Mouse (Mus musculus) limb, embryonic 15.5 days (tissue): ENCODE results near the gene Gm47995. TPM values are rescaled to one million over a fixed set of nuclear protein-coding genes. Genes with fewer than 3 reads are reported as not detected.
A peak's percentile ranks its signal among the peaks of the same experiment; 100 is the strongest.
"Not testable (repeated sequence)": the region's sequence is repeated elsewhere in the genome, so short reads cannot be mapped to it uniquely, and the experiment has no call there.

Experiments
- ATAC-seq: fragments of 200-750 bp; cut with Nextera tagmentation; 2 replicates; pipeline ENCODE4 v1.8.0; 2017; ENCODE audit warnings: low read depth, moderate TSS enrichment; ENCODE audit not compliant: insufficient number of reproducible peaks, low FRiP score, low TSS enrichment
- H3K27ac ChIP-seq: fragments of 300-500 bp; sonication (generic); 2 replicates; pipeline ENCODE4 v1.5.1; 2015; ENCODE audit warnings: moderate library complexity, mild to moderate bottlenecking, inconsistent platforms
- H3K27me3 ChIP-seq: fragments of 300-500 bp; sonication (generic); 2 replicates; pipeline ENCODE4 v1.6.1; 2015; ENCODE audit warnings: inconsistent platforms
- H3K36me3 ChIP-seq: fragments of 300-500 bp; sonication (generic); 2 replicates; pipeline ENCODE4 v1.6.1; 2015; ENCODE audit warnings: inconsistent platforms
- H3K4me1 ChIP-seq: fragments of 300-500 bp; sonication (generic); 2 replicates; pipeline ENCODE4 v1.6.1; 2015; ENCODE audit warnings: inconsistent platforms
- H3K4me2 ChIP-seq: fragments of 300-500 bp; sonication (generic); 2 replicates; pipeline ENCODE4 v1.6.1; 2015; ENCODE audit warnings: mild to moderate bottlenecking, inconsistent platforms
- H3K4me3 ChIP-seq: fragments of 300-500 bp; sonication (generic); 2 replicates; pipeline ENCODE4 v1.5.1; 2015; ENCODE audit warnings: mild to moderate bottlenecking, inconsistent platforms
- H3K9ac ChIP-seq: fragments of 300-500 bp; sonication (generic); 2 replicates; pipeline ENCODE4 v1.6.1; 2015; ENCODE audit warnings: inconsistent platforms
- H3K9me3 ChIP-seq: fragments of 300-500 bp; sonication (generic); 2 replicates; pipeline ENCODE4 v1.6.1; 2016; ENCODE audit warnings: inconsistent platforms
- WGBS: fragments of 180-500 bp; shearing (Covaris S2); methylation state at CpG from one replicate; pipeline ENCODE4 v1.1.7; 2015; 5-methylcytosine and 5-hydroxymethylcytosine counted together
- polyA plus RNA-seq: library from polyadenylated mRNA; unstranded; fragments of >200 nt; fragmentation: Nextera tagmentation; extraction: Ambion mirVana; gene quantifications from 2 replicates; pipeline ENCODE4 v1.2.1, GENCODE M21; 2015

Gene Gm47995
- polyA plus RNA-seq, 1 experiment from 2014 or later = 0.19 TPM

GRCm38 (mm10) chr1:151192075-151192474 is 6.2 kb upstream of the Gm47995 start, which contains the start of gene Gm8947:
TSS of gene Gm8947 (plus strand) at chr1:151192376.
- H3K4me3 ChIP-seq, H3K4me1 ChIP-seq, ATAC-seq, H3K9me3 ChIP-seq, H3K27me3 ChIP-seq, H3K27ac ChIP-seq, H3K4me2 ChIP-seq, H3K36me3 ChIP-seq, H3K9ac ChIP-seq: not testable (repeated sequence)
- WGBS = 100% methylated on average over 2 of the region's 7 CpGs

- not testable (repeated sequence) for H3K36me3 ChIP-seq, H3K4me3 ChIP-seq, ATAC-seq, H3K4me1 ChIP-seq, H3K4me2 ChIP-seq, H3K27me3 ChIP-seq, H3K9me3 ChIP-seq, H3K27ac ChIP-seq, H3K9ac ChIP-seq
- 89% methylated on average over 15 of the region's 15 CpGs for WGBS
Measured at GRCm38 (mm10) chr1:151192739-151193138, 5.5 kb upstream of the Gm47995 start.

- not testable (repeated sequence) for H3K9ac ChIP-seq, H3K4me3 ChIP-seq, H3K27ac ChIP-seq, H3K9me3 ChIP-seq, H3K4me1 ChIP-seq, ATAC-seq, H3K4me2 ChIP-seq, H3K36me3 ChIP-seq, H3K27me3 ChIP-seq
- WGBS = 77% methylated on average over 4 of the region's 4 CpGs
Measured at GRCm38 (mm10) chr1:151195986-151196385, 2.3 kb upstream of the Gm47995 start.

- not testable (repeated sequence) for ATAC-seq, H3K4me2 ChIP-seq, H3K4me3 ChIP-seq, H3K9ac ChIP-seq, H3K27ac ChIP-seq, H3K4me1 ChIP-seq, H3K27me3 ChIP-seq, H3K9me3 ChIP-seq, H3K36me3 ChIP-seq
- 76% methylated on average over 3 of the region's 3 CpGs for WGBS
Measured at GRCm38 (mm10) chr1:151196690-151197089, 1.6 kb upstream of the Gm47995 start.

- not testable (repeated sequence) for H3K27me3 ChIP-seq, H3K36me3 ChIP-seq, H3K9me3 ChIP-seq, ATAC-seq, H3K27ac ChIP-seq, H3K4me1 ChIP-seq, H3K4me2 ChIP-seq, H3K9ac ChIP-seq, H3K4me3 ChIP-seq
Measured at GRCm38 (mm10) chr1:151200620-151201019, 2.4 kb downstream of the Gm47995 start.

- H3K27ac ChIP-seq, H3K36me3 ChIP-seq, H3K9ac ChIP-seq, H3K9me3 ChIP-seq, H3K4me2 ChIP-seq, ATAC-seq, H3K4me3 ChIP-seq, H3K27me3 ChIP-seq, H3K4me1 ChIP-seq: not testable (repeated sequence)
- 70% methylated on average over 4 of the region's 5 CpGs for WGBS
Measured at GRCm38 (mm10) chr1:151202771-151203170, 4.5 kb downstream of the Gm47995 start.

- not testable (repeated sequence) for H3K36me3 ChIP-seq, H3K9ac ChIP-seq, H3K4me2 ChIP-seq, H3K27me3 ChIP-seq, H3K9me3 ChIP-seq, ATAC-seq, H3K27ac ChIP-seq, H3K4me1 ChIP-seq, H3K4me3 ChIP-seq
- no CpG with 5 or more reads among the region's 6 CpGs for WGBS
Measured at GRCm38 (mm10) chr1:151203818-151204217, 5.6 kb downstream of the Gm47995 start, which contains the start of gene 3110040M04Rik. TSS of gene 3110040M04Rik (plus strand) at chr1:151204121.

GRCm38 (mm10) chr1:151208493-151208892 is 10.2 kb downstream of the Gm47995 start:
- not testable (repeated sequence) for H3K27ac ChIP-seq, H3K27me3 ChIP-seq, H3K4me1 ChIP-seq, H3K9me3 ChIP-seq, H3K4me2 ChIP-seq, H3K4me3 ChIP-seq, H3K9ac ChIP-seq, H3K36me3 ChIP-seq
- ATAC-seq = 0 out of 2 replicates have a peak, but pooled peaks have one; percentile 67
- WGBS = 72% methylated on average over 4 of the region's 5 CpGs

GRCm38 (mm10) chr1:151208944-151209343 is 10.7 kb downstream of the Gm47995 start:
- not testable (repeated sequence) for H3K9me3 ChIP-seq, ATAC-seq, H3K9ac ChIP-seq, H3K4me3 ChIP-seq, H3K27ac ChIP-seq, H3K27me3 ChIP-seq, H3K36me3 ChIP-seq, H3K4me1 ChIP-seq, H3K4me2 ChIP-seq

GRCm38 (mm10) chr1:151209824-151210355 is 11.6 kb downstream of the Gm47995 start, which contains the start of gene Gm47996:
TSS of gene Gm47996 (plus strand) at chr1:151210131.
- not testable (repeated sequence) for H3K27ac ChIP-seq, H3K4me2 ChIP-seq, H3K4me3 ChIP-seq, ATAC-seq, H3K9me3 ChIP-seq, H3K27me3 ChIP-seq, H3K4me1 ChIP-seq, H3K36me3 ChIP-seq, H3K9ac ChIP-seq
- 91% methylated on average over 6 of the region's 8 CpGs for WGBS

GRCm38 (mm10) chr1:151211666-151212065 is 13.4 kb downstream of the Gm47995 start:
- not testable (repeated sequence) for H3K9me3 ChIP-seq, H3K4me2 ChIP-seq, H3K27ac ChIP-seq, H3K4me1 ChIP-seq, H3K36me3 ChIP-seq, H3K4me3 ChIP-seq, H3K27me3 ChIP-seq, H3K9ac ChIP-seq, ATAC-seq
- 90% methylated on average over 5 of the region's 5 CpGs for WGBS

- peaks cover 5% of the 10 kb centered on the region; the same call in 1 of the 2 replicates for H3K4me1 ChIP-seq
- ATAC-seq = no peak
- WGBS = 51% methylated on average over 2 of the region's 2 CpGs
- no peak overlapping the region for H3K4me2 ChIP-seq
- no peaks in the 10 kb centered on the region for H3K9me3 ChIP-seq
- H3K9ac ChIP-seq = no peak overlapping the region
- no peaks in the 10 kb centered on the region for H3K36me3 ChIP-seq
- no peak overlapping the region for H3K4me3 ChIP-seq
- no peak overlapping the region for H3K27ac ChIP-seq
- no peaks in the 10 kb centered on the region for H3K27me3 ChIP-seq
Measured at GRCm38 (mm10) chr1:151214862-151215261, 16.6 kb downstream of the Gm47995 start.

GRCm38 (mm10) chr1:151215985-151216384 is 17.7 kb downstream of the Gm47995 start:
- H3K9ac ChIP-seq = no peak overlapping the region
- 48% methylated on average over 1 of the region's 1 CpGs for WGBS
- no peaks in the 10 kb centered on the region for H3K36me3 ChIP-seq
- no peaks in the 10 kb centered on the region for H3K27me3 ChIP-seq
- H3K27ac ChIP-seq = no peak overlapping the region
- no peak overlapping the region for H3K4me3 ChIP-seq
- H3K4me2 ChIP-seq = no peak overlapping the region
- H3K9me3 ChIP-seq = no peaks in the 10 kb centered on the region
- no peak for ATAC-seq
- H3K4me1 ChIP-seq = peaks cover 5% of the 10 kb centered on the region; the same call in 1 of the 2 replicates
